Mouse (Mus musculus) urinary bladder, postnatal 25 days (tissue): ENCODE measurements around the gene Gapt.

Experiments used
- DNase-seq: peaks from one replicate; pipeline ENCODE4 v3.0.0; 2022; ENCODE audit warnings: low spot score

Gene Gapt

GRCm38 (mm10) chr13:110346707-110347106 is 10.3 kb downstream of the Gapt start:
- no peak for DNase-seq

GRCm38 (mm10) chr13:110342602-110343001 is 14.4 kb downstream of the Gapt start:
- no peak for DNase-seq

- no peak for DNase-seq
Observed at GRCm38 (mm10) chr13:110332958-110333597, 23.9 kb downstream of the Gapt start.

GRCm38 (mm10) chr13:110318746-110319145 is 38.3 kb downstream of the Gapt start:
- no peak for DNase-seq

- no peak for DNase-seq
Observed at GRCm38 (mm10) chr13:110307188-110307587, 49.8 kb downstream of the Gapt start.
